Mouse (Mus musculus): ENCODE measurements at regions not wholly inside any gene's neighbourhood (a gene's known extent, or its start where the extent isn't known, plus 50 kb on each side); places are given as distances from the start of the nearest gene placed in this dataset.

- H3K4me3 ChIP-seq (ENCODE audit: low read depth, low read length): no peak overlapping the region
- TF ChIP-seq CTCF (IDR thresholded peaks at IDR 0.05; ENCODE audit: extremely low read depth, insufficient read length, insufficient replicate concordance, low read depth, low read length) (no peak), POLR2A (IDR thresholded peaks at IDR 0.05; ENCODE audit: low read depth, low read length) (no peak)
- H3K27ac ChIP-seq (ENCODE audit: insufficient read depth, low read depth, low read length): no peak overlapping the region
- H3K27me3 ChIP-seq (ENCODE audit: control insufficient read depth, insufficient read depth, low read length): no peaks in the 10 kb centered on the region
- no peaks in the 10 kb centered on the region for H3K36me3 ChIP-seq (ENCODE audit: control insufficient read depth, insufficient read depth, low read length)
- no peaks in the 10 kb centered on the region for H3K4me1 ChIP-seq (ENCODE audit: control insufficient read depth, insufficient read depth, insufficient read length, low read length)
Measured at GRCm38 (mm10) chr7:124557213-124557612, 574.5 kb downstream of the Hs3st4 start.

DNA sequence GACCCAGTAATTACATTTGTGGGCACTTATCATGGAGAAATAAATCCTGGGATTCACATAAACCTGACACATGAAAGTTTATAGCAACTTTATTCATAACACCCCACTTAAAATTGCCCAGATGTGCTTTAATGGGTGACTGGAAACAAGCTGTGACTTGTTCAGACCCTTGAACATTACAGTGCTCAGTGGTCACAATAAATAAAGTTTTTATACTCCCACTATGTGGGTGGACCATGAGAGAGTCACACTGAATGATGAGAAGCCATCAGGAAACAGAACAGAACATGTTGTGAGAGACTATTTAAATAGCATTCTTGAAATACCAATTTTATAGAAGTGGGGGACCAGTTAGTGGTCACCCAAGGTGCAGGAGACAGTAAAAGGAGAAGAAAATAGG lies 588.1 kb downstream of the Hs3st4 start:
- TF ChIP-seq POLR2A (IDR thresholded peaks at IDR 0.05; ENCODE audit: low read depth, low read length) (no peak), CTCF (IDR thresholded peaks at IDR 0.05; ENCODE audit: extremely low read depth, insufficient read length, insufficient replicate concordance, low read depth, low read length) (no peak)
- H3K27me3 ChIP-seq (ENCODE audit: control insufficient read depth, insufficient read depth, low read length): no peaks in the 10 kb centered on the region
- no peak overlapping the region for H3K27ac ChIP-seq (ENCODE audit: insufficient read depth, low read depth, low read length)
- H3K36me3 ChIP-seq (ENCODE audit: control insufficient read depth, insufficient read depth, low read length): no peaks in the 10 kb centered on the region
- no peaks in the 10 kb centered on the region for H3K4me1 ChIP-seq (ENCODE audit: control insufficient read depth, insufficient read depth, insufficient read length, low read length)
- no peak overlapping the region for H3K4me3 ChIP-seq (ENCODE audit: low read depth, low read length)

- Histone ChIP-seq H3K36me3 (ENCODE audit: control insufficient read depth, insufficient read depth, low read length) (no peaks in the 10 kb centered on the region), H3K27me3 (ENCODE audit: control insufficient read depth, insufficient read depth, low read length) (no peaks in the 10 kb centered on the region), H3K4me1 (ENCODE audit: control insufficient read depth, insufficient read depth, insufficient read length, low read length) (no peaks in the 10 kb centered on the region), H3K27ac (ENCODE audit: insufficient read depth, low read depth, low read length) (no peak overlapping the region), H3K4me3 (ENCODE audit: low read depth, low read length) (no peak overlapping the region)
- no peak for TF ChIP-seq CTCF (IDR thresholded peaks at IDR 0.05; ENCODE audit: extremely low read depth, insufficient read length, insufficient replicate concordance, low read depth, low read length)
- no peak for TF ChIP-seq POLR2A (IDR thresholded peaks at IDR 0.05; ENCODE audit: low read depth, low read length)
- 86% methylated on average over 5 of the region's 5 CpGs for WGBS
Measured at GRCm38 (mm10) chr7:124573666-124574065, 591.0 kb downstream of the Hs3st4 start.

DNA sequence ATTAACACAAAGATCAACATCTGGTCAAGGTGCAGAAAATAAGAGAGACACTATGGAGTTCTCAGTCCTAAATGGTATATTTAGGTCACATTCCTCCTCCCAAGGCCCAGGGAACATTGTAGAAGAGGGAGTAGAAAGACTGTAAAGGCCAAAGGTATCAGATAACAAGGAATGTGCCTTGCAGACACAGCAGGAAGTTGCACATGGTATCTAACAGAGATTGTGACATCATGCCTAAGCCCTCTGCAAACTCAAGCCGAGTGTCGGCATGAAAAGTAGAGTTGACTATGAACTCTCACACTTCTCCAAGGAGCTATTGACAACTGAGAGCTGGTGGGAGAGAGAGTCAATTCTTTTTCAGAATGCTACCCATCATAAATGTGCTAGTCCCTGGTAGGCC lies 598.7 kb downstream of the Hs3st4 start:
- no peak for TF ChIP-seq CTCF (IDR thresholded peaks at IDR 0.05; ENCODE audit: extremely low read depth, insufficient read length, insufficient replicate concordance, low read depth, low read length)
- TF ChIP-seq POLR2A (IDR thresholded peaks at IDR 0.05; ENCODE audit: low read depth, low read length): no peak
- WGBS: 35% methylated on average over 2 of the region's 2 CpGs
- H3K27me3 ChIP-seq (ENCODE audit: control insufficient read depth, insufficient read depth, low read length): no peaks in the 10 kb centered on the region

GRCm38 (mm10) chr7:124585296-124585695 lies 602.6 kb downstream of the Hs3st4 start:
- no peaks in the 10 kb centered on the region for H3K27me3 ChIP-seq (ENCODE audit: control insufficient read depth, insufficient read depth, low read length)
- no peaks in the 10 kb centered on the region for H3K4me1 ChIP-seq (ENCODE audit: control insufficient read depth, insufficient read depth, insufficient read length, low read length)
- no peaks in the 10 kb centered on the region for H3K36me3 ChIP-seq (ENCODE audit: control insufficient read depth, insufficient read depth, low read length)
- no peak overlapping the region for H3K4me3 ChIP-seq (ENCODE audit: low read depth, low read length)
- no peak overlapping the region for H3K27ac ChIP-seq (ENCODE audit: insufficient read depth, low read depth, low read length)
- WGBS: 61% methylated on average over 1 of the region's 1 CpGs
- TF ChIP-seq POLR2A (IDR thresholded peaks at IDR 0.05; ENCODE audit: low read depth, low read length) (no peak), CTCF (IDR thresholded peaks at IDR 0.05; ENCODE audit: extremely low read depth, insufficient read length, insufficient replicate concordance, low read depth, low read length) (no peak)

More for the DNA sequence above, 598.7 kb downstream of the Hs3st4 start:
- no peaks in the 10 kb centered on the region for H3K4me1 ChIP-seq (ENCODE audit: control insufficient read depth, insufficient read depth, insufficient read length, low read length)
- no peaks in the 10 kb centered on the region for H3K36me3 ChIP-seq (ENCODE audit: control insufficient read depth, insufficient read depth, low read length)
- no peak overlapping the region for H3K4me3 ChIP-seq (ENCODE audit: low read depth, low read length)
- no peak overlapping the region for H3K27ac ChIP-seq (ENCODE audit: insufficient read depth, low read depth, low read length)

DNA sequence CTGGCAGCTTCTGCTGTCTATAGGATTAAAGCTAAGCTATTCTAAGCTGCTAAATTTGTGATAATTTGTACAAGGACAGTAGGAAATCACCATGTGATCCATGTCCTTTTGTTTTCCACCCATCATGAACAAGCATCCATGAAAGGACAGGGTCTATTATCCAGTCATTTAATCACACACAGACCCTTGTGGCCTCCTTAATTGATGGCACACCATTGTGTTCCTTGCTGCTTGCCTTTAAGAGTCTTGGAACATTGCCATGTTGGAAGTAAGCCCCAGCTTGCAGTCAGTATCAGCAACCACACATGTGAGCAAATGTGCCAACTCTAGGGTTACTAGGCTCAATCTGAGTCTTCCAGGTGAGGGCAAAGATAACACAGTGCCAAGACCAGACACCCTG lies 608.7 kb downstream of the Hs3st4 start:
- no peak for TF ChIP-seq CTCF (IDR thresholded peaks at IDR 0.05; ENCODE audit: extremely low read depth, insufficient read length, insufficient replicate concordance, low read depth, low read length)
- no peak for TF ChIP-seq POLR2A (IDR thresholded peaks at IDR 0.05; ENCODE audit: low read depth, low read length)
- no peaks in the 10 kb centered on the region for H3K36me3 ChIP-seq (ENCODE audit: control insufficient read depth, insufficient read depth, low read length)
- H3K27ac ChIP-seq (ENCODE audit: insufficient read depth, low read depth, low read length): no peak overlapping the region
- H3K4me3 ChIP-seq (ENCODE audit: low read depth, low read length): no peak overlapping the region
- no peaks in the 10 kb centered on the region for H3K27me3 ChIP-seq (ENCODE audit: control insufficient read depth, insufficient read depth, low read length)
- H3K4me1 ChIP-seq (ENCODE audit: control insufficient read depth, insufficient read depth, insufficient read length, low read length): no peaks in the 10 kb centered on the region

DNA sequence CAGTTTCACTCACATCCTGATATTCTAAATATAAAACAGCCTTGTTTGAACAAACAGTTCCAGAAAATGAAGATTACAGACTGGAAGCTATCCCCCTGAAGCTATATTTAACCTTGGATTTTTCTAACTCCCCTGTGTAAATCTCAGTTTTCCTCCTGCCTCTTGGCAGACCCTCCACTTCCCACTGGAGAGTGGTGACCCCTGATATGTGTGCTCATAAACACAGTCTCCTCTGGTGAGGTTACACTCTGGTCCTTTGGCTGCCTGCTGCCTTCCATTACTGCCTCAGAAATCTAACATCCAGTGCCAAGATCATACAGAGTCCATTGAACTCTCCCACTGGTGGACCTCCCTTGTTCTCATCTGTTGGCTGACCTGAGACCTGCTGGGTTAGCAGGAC lies 610.8 kb downstream of the Hs3st4 start:
- TF ChIP-seq POLR2A (IDR thresholded peaks at IDR 0.05; ENCODE audit: low read depth, low read length): no peak
- TF ChIP-seq CTCF (IDR thresholded peaks at IDR 0.05; ENCODE audit: extremely low read depth, insufficient read length, insufficient replicate concordance, low read depth, low read length): no peak
- H3K27ac ChIP-seq (ENCODE audit: insufficient read depth, low read depth, low read length): no peak overlapping the region
- H3K36me3 ChIP-seq (ENCODE audit: control insufficient read depth, insufficient read depth, low read length): no peaks in the 10 kb centered on the region
- H3K4me3 ChIP-seq (ENCODE audit: low read depth, low read length): no peak overlapping the region
- H3K27me3 ChIP-seq (ENCODE audit: control insufficient read depth, insufficient read depth, low read length): no peaks in the 10 kb centered on the region
- no peaks in the 10 kb centered on the region for H3K4me1 ChIP-seq (ENCODE audit: control insufficient read depth, insufficient read depth, insufficient read length, low read length)

- no peak overlapping the region for H3K4me3 ChIP-seq (ENCODE audit: low read depth, low read length)
- no peaks in the 10 kb centered on the region for H3K4me1 ChIP-seq (ENCODE audit: control insufficient read depth, insufficient read depth, insufficient read length, low read length)
- WGBS: 90% methylated on average over 6 of the region's 6 CpGs
Measured at GRCm38 (mm10) chr7:124600767-124601166, 618.1 kb downstream of the Hs3st4 start.

More at GRCm38 (mm10) chr7:124600767-124601166, 618.1 kb downstream of the Hs3st4 start:
- no peak overlapping the region for H3K27ac ChIP-seq (ENCODE audit: insufficient read depth, low read depth, low read length)
- TF ChIP-seq CTCF (IDR thresholded peaks at IDR 0.05; ENCODE audit: extremely low read depth, insufficient read length, insufficient replicate concordance, low read depth, low read length) (no peak), POLR2A (IDR thresholded peaks at IDR 0.05; ENCODE audit: low read depth, low read length) (no peak)
- no peaks in the 10 kb centered on the region for H3K36me3 ChIP-seq (ENCODE audit: control insufficient read depth, insufficient read depth, low read length)
- no peaks in the 10 kb centered on the region for H3K27me3 ChIP-seq (ENCODE audit: control insufficient read depth, insufficient read depth, low read length)
